Mouse (Mus musculus) heart, embryonic 14.5 days (tissue): ENCODE measurements around the gene Hoxd11. TPM values are rescaled to one million over a fixed set of nuclear protein-coding genes. Genes with fewer than 3 reads are reported as not detected.

Experiments
- ATAC-seq: fragments of 200-750 bp; cut with Nextera tagmentation; 2 replicates; pipeline ENCODE4 v1.8.0; 2017; ENCODE audit warnings: low read depth, moderate TSS enrichment; ENCODE audit not compliant: insufficient number of reproducible peaks, insufficient read depth, low FRiP score
- H3K27ac ChIP-seq, 2 experiments: fragments of 200-500 bp in 1 of 2; fragments of 300-500 bp in 1 of 2; sonication (generic) in 1 of 2; replicated peaks in 1 of 2; 2 replicates each; pipeline ENCODE4 v1.5.1; 2012 to 2014; ENCODE audit warnings: low read depth in 2 of 2, low read length in 2 of 2, control low read depth in 1 of 2, mild to moderate bottlenecking in 1 of 2, mixed read lengths in 1 of 2; ENCODE audit not compliant: control insufficient read depth in 1 of 2, insufficient read depth in 1 of 2
- H3K27me3 ChIP-seq: fragments of 300-500 bp; sonication (generic); 2 replicates; pipeline ENCODE4 v1.6.1; 2014; ENCODE audit warnings: mild to moderate bottlenecking, low read length, control low read depth; ENCODE audit not compliant: control insufficient read depth, insufficient read depth
- H3K36me3 ChIP-seq: fragments of 300-500 bp; sonication (generic); 2 replicates; pipeline ENCODE4 v1.6.1; 2014; ENCODE audit warnings: mild to moderate bottlenecking, control low read depth, low read length, mixed read lengths; ENCODE audit not compliant: control insufficient read depth, insufficient read depth
- H3K4me1 ChIP-seq, 2 experiments: fragments of 200-500 bp in 1 of 2; fragments of 300-500 bp in 1 of 2; sonication (generic) in 1 of 2; 2 replicates each; pipeline ENCODE4 v1.6.1; 2012 to 2014; ENCODE audit warnings: low read length in 2 of 2, control low read depth in 1 of 2, mixed read lengths in 1 of 2; ENCODE audit not compliant: control insufficient read depth in 2 of 2, insufficient read depth in 2 of 2
- H3K4me2 ChIP-seq: fragments of 300-500 bp; sonication (generic); 2 replicates; pipeline ENCODE4 v1.6.1; 2014; ENCODE audit warnings: mild to moderate bottlenecking, low read length
- H3K4me3 ChIP-seq, 2 experiments: fragments of 200-500 bp in 1 of 2; fragments of 300-500 bp in 1 of 2; sonication (generic) in 1 of 2; 2 replicates each; pipeline ENCODE4 v1.5.1; 2012 to 2014; ENCODE audit warnings: low read length in 2 of 2, mild to moderate bottlenecking in 2 of 2, control low read depth in 1 of 2, low read depth in 1 of 2, moderate library complexity in 1 of 2; ENCODE audit not compliant: control insufficient read depth in 1 of 2, insufficient read depth in 1 of 2
- H3K9ac ChIP-seq: fragments of 300-500 bp; sonication (generic); 2 replicates; pipeline ENCODE4 v1.6.1; 2014; ENCODE audit warnings: mild to moderate bottlenecking, low read length
- H3K9me3 ChIP-seq: fragments of 300-500 bp; sonication (generic); 2 replicates; pipeline ENCODE4 v1.6.1; 2016; ENCODE audit warnings: low read length, control low read depth; ENCODE audit not compliant: control insufficient read depth
- WGBS: fragments of 180-500 bp; shearing (Covaris S2); extraction: QIAGEN DNeasy Blood & Tissue Kit; methylation state at CpG from one replicate; pipeline ENCODE4 v1.1.7; 2014; 5-methylcytosine and 5-hydroxymethylcytosine counted together
- polyA plus RNA-seq: library from polyadenylated mRNA; unstranded; fragments of >200 nt; fragmentation: Nextera tagmentation; extraction: Ambion mirVana; gene quantifications from 2 replicates; pipeline ENCODE4 v1.2.1, GENCODE M21; 2014

Hoxd11 gene
- polyA plus RNA-seq, 1 experiment from 2014 or later = not detected

DNA sequence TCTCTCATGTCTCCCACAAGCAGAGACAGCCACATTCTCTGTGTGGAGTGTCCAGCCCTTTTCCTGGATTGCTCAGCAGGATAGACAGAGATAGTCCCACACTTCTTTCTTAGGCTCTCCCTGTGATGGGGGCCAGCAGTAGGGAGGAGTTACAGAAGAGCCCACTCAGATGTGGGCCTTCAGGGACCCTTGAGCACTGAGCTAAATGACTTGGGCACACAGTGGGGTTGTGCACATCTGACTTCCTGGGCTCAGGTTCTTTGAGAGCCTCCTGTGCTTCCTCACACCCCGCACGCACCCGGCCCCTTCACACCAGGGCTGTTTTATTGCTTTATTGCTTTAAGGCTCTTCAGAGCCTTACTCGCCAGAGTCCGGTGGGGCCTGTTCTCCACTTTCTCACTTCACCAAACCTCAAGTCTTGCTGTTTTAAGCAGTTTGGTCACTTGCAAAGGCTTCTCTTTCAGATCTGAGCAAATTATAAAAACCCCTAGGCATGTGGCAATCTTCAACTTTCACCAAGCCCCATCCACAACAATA is 41.7 kb downstream of the Hoxd11 start:
- no peak overlapping the region for H3K9ac ChIP-seq
- no peak for ATAC-seq
- H3K4me2 ChIP-seq = no peak overlapping the region
- no peaks in the 10 kb centered on the region for H3K9me3 ChIP-seq
- H3K36me3 ChIP-seq = no peaks in the 10 kb centered on the region
- no peak overlapping the region for H3K27ac ChIP-seq
- no peak overlapping the region for H3K4me3 ChIP-seq
- peaks cover 99% of the 10 kb centered on the region for H3K27me3 ChIP-seq
- H3K4me1 ChIP-seq = no peaks in the 10 kb centered on the region; a peak in 1 of 4 replicates
- WGBS = 13% methylated on average over 5 of the region's 5 CpGs

DNA sequence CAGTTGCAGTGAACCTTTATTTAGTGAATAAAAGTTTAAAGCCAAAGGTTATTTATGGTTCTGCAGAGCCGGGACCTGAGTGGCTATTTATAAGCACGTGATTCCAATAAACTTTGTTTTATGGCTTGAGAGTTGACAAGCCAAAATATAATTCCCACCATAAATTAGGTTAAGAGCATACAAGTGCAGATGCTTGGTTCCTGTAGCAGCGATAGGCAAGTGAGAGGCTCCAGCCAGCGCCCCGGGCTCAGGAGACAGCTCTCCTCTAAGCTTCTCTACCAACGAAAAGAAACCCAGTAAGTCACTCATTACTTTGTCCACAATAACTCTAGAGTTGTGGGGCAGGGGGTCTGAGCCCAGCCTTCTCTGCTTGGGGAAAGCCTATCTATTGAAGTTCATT is 42.5 kb downstream of the Hoxd11 start:
- H3K4me2 ChIP-seq = no peak overlapping the region
- H3K9ac ChIP-seq = no peak overlapping the region
- H3K27ac ChIP-seq = no peak overlapping the region
- no peaks in the 10 kb centered on the region for H3K36me3 ChIP-seq
- 9% methylated on average over 6 of the region's 6 CpGs for WGBS
- no peak overlapping the region for H3K4me3 ChIP-seq
- H3K27me3 ChIP-seq = peaks cover 99% of the 10 kb centered on the region
- no peaks in the 10 kb centered on the region for H3K9me3 ChIP-seq
- no peak for ATAC-seq
- no peaks in the 10 kb centered on the region for H3K4me1 ChIP-seq

- Histone ChIP-seq H3K4me3 (no peak overlapping the region), H3K9me3 (no peaks in the 10 kb centered on the region), H3K27me3 (peaks cover 99% of the 10 kb centered on the region), H3K4me1 (peaks cover 0 to 4% of the 10 kb centered on the region in 2 experiments; a peak in 1 of 4 replicates), H3K36me3 (no peaks in the 10 kb centered on the region), H3K9ac (no peak overlapping the region), H3K4me2 (no peak overlapping the region), H3K27ac (no peak overlapping the region)
- no peak for ATAC-seq
- 7% methylated on average over 8 of the region's 8 CpGs for WGBS
Observed at GRCm38 (mm10) chr2:74722949-74723348, 43.6 kb downstream of the Hoxd11 start.

- Histone ChIP-seq H3K4me2 (no peak overlapping the region), H3K9ac (no peak overlapping the region), H3K4me1 (peaks cover 0 to 4% of the 10 kb centered on the region in 2 experiments; a peak in 1 of 4 replicates), H3K4me3 (no peak overlapping the region), H3K27me3 (peaks cover 100% of the 10 kb centered on the region), H3K9me3 (no peaks in the 10 kb centered on the region), H3K27ac (no peak overlapping the region), H3K36me3 (no peaks in the 10 kb centered on the region)
- 18% methylated on average over 7 of the region's 7 CpGs for WGBS
- ATAC-seq = no peak
Observed at GRCm38 (mm10) chr2:74724244-74725015, 45.1 kb downstream of the Hoxd11 start.

GRCm38 (mm10) chr2:74725171-74725570 is 45.8 kb downstream of the Hoxd11 start:
- Histone ChIP-seq H3K27me3 (peaks cover 99% of the 10 kb centered on the region), H3K9ac (no peak overlapping the region), H3K9me3 (no peaks in the 10 kb centered on the region), H3K36me3 (no peaks in the 10 kb centered on the region), H3K4me2 (no peak overlapping the region), H3K4me1 (peaks cover 0 to 4% of the 10 kb centered on the region in 2 experiments; a peak in 1 of 4 replicates), H3K4me3 (no peak overlapping the region), H3K27ac (no peak overlapping the region)
- no peak for ATAC-seq
- 5% methylated on average over 17 of the region's 17 CpGs for WGBS

DNA sequence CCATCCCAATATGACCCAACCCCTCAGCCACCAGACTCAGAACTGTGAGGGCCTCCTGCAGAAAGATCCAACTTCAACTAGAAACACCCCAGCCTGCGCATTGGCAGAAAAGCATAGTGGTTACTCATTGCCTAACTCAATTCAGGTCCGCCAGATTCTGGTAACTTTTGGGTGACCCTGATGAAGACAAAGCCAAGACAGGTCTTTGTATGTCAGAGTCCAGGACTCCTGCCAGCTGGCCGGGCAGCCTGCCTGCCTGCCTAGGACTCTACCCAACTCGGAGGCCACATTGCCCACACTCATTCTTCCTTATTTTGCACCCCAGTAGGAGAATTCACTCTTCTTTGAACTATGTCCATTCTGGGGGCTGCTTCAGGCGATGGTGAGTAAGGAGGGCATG is 47.2 kb downstream of the Hoxd11 start, which contains the start of gene Gm28230:
Gene Gm28230, plus strand, starts transcription at position 178 of the 400 bp plus-strand sequence.
- peak within 1 kb of the TSS; percentile 19 to 20; a peak in 3 of 4 replicates for H3K4me3 ChIP-seq
- H3K27me3 ChIP-seq = peaks cover 99% of the 10 kb centered on the region
- 9% methylated on average over 5 of the region's 5 CpGs for WGBS
- no peak within 1 kb of the TSS for H3K9ac ChIP-seq
- no peaks in the 10 kb centered on the region for H3K9me3 ChIP-seq
- peaks cover 0 to 4% of the 10 kb centered on the region in 2 experiments; a peak in 1 of 4 replicates for H3K4me1 ChIP-seq
- H3K27ac ChIP-seq = no peak within 1 kb of the TSS
- no peaks in the 10 kb centered on the region for H3K36me3 ChIP-seq
- ATAC-seq = no peak
- peak within 1 kb of the TSS; percentile 55 for H3K4me2 ChIP-seq

- H3K4me1 ChIP-seq = peaks cover 0 to 4% of the 10 kb centered on the region in 2 experiments; a peak in 1 of 4 replicates
- H3K27ac ChIP-seq = no peak overlapping the region
- no peaks in the 10 kb centered on the region for H3K9me3 ChIP-seq
- no peak for ATAC-seq
- H3K9ac ChIP-seq = no peak overlapping the region
- H3K4me3 ChIP-seq = peak overlapping the region; percentile 19 to 20; a peak in 3 of 4 replicates
- peaks cover 99% of the 10 kb centered on the region for H3K27me3 ChIP-seq
- H3K4me2 ChIP-seq = peak overlapping the region; percentile 55
- 1% methylated on average over 43 of the region's 43 CpGs for WGBS
- no peaks in the 10 kb centered on the region for H3K36me3 ChIP-seq
Observed at GRCm38 (mm10) chr2:74726973-74727639, 47.7 kb downstream of the Hoxd11 start.
